Mouse (Mus musculus) c-Kit-positive CD71-positive TER-119-negative erythroid progenitor cells, embryonic 14.5 days (primary cell): Measurements from ENCODE around the gene Bcas2.
"Not testable (repeated sequence)": the region's sequence is repeated elsewhere in the genome, so short reads cannot be mapped to it uniquely, and the experiment has no call there.

Experiments used
- DNase-seq: peaks from one replicate; pipeline ENCODE4 v3.0.0-alpha.2; 2013; ENCODE audit warnings: low read depth

The Bcas2 gene

DNA sequence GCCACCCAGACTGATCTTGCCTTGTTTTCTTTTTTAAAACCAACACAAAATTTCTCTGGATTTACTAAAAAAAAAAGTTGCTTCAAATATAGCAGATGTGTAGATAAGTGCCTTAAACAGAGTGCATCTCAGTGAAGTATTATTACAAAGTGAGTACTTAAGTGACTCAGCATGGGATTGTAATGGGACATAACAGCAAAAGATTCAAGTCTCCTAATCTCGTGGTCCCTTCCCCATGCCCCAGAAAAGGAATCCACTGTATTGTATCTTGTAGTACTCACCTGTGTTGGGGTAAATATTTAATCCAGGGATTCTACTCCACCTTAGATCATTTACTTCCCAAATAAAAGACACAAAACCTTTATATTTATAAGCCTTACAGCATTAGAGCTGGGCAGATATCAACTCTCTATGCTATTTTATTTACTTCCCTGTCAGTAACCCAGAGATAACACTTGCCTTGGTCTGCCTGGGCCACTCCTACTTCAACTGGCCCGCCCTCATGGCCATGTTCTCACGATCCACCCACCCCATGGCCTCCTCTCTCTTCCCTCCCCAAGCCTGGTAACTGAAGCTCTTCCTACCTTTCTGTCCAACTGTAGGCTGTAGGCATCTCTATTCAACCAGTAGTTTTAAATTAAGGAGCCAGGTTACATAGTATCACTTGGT lies 12.1 kb upstream of the Bcas2 start:
- DNase-seq = no peak

DNA sequence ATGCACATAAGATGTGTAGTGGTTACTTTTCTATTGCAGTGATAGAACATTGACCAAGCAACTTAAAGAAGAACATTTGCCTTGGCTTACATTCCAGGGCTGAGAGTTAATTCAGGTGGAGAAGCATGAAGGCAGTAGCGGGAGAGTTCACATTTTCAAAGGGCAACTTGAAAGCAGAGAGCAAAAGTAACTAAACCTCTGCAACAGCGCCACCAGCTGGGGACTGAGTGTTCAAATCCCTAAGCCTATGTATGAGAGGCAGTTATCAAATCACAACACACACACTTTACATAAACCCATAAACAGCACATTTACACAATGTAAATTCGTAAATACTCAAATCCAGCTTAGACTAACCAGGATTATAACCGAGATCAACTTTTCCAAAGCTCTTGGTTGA lies 1.7 kb upstream of the Bcas2 start:
- peak; percentile 93 for DNase-seq

- no peak for DNase-seq
Observed at GRCm38 (mm10) chr3:103172615-103173014, 1.2 kb downstream of the Bcas2 start.

DNA sequence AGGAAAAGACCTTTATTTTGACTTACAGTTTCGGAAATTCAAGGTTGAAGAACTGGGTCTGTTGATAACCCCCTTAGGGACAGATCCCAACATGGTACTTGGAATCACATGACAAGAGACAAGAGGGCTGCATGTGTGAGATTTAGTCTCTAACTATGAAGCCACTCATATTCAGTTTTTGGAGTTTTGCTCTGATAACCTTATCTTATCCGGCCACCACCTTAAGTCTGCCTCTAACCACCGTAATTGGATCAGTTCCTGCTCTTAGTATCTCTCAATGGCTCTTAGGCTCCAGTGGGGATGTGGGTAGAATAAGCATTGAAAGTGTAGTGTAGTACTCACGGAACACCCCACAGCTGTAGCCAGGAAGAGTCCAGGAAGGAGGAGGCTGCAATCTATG lies 5.3 kb downstream of the Bcas2 start:
- DNase-seq = peak; percentile 66

GRCm38 (mm10) chr3:103179527-103179926 lies 8.1 kb downstream of the Bcas2 start:
- no peak for DNase-seq

- DNase-seq = no peak
Observed at GRCm38 (mm10) chr3:103181171-103181570, 9.7 kb downstream of the Bcas2 start.

DNA sequence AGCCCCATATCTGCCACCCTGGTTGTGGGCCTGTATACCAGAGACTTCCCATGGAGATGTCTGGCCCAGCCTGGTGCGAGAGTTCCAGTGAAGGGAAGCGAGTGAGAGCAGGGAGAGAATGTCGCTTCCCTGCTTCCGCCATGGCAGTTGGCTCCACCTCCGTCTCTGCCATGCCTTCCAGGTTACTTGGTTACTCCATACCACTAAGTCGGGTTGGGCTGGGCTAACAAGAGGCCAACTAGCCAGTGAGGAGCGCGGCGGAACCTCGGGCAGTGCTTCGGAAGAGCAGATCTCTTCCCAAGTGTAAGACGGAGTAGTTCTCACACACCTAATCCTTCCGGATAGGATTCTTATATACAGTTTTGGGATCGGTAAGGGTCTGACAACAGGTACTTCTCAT lies 11.4 kb downstream of the Bcas2 start:
- DNase-seq = no peak

DNA sequence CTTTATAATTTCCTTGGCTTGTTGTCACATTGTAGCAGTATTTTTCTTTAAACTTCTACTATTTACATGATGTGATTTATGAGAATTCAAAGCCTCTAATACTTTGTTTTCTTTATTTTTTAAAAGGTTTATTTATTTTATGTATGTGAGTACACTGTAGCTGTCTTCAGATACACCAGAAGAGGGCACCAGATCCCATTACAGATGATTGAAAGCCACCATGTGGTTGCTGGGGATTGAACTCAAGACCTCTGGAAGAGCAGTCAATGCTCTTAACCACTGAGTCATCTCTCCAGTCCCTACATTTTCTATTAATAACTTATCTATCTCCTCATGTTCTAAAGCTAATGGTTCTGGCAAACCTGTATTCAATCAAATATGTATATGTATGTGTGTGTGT lies 13.0 kb downstream of the Bcas2 start:
- DNase-seq = not testable (repeated sequence)

DNA sequence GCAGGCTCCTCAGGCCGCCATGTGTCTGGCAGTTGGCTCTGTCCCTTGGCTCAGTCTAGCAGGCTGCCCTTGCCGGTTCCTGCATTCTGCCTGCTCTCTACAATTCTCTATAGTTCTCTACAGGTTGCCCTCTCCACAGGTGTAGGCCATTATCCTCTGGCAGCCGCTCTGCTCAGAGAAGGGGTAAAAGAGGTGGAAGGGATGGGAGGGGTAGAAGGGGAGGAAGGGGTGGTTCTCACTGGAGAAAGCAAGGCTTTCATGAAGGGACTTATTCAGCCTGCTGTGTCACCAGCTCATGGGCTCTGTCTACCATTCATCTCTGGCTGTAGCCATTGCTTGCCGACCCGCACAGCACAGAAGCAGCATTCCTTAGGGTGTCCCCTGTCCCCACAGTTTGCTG lies 17.0 kb downstream of the Bcas2 start:
- DNase-seq = no peak

- DNase-seq = no peak
Observed at GRCm38 (mm10) chr3:103188856-103189255, 17.4 kb downstream of the Bcas2 start.

GRCm38 (mm10) chr3:103192161-103192560 lies 20.7 kb downstream of the Bcas2 start:
- DNase-seq = no peak

- DNase-seq = no peak
Observed at GRCm38 (mm10) chr3:103193186-103193585, 21.7 kb downstream of the Bcas2 start.

- DNase-seq = peak; percentile 62
Observed at GRCm38 (mm10) chr3:103196320-103196823, 24.9 kb downstream of the Bcas2 start.

DNA sequence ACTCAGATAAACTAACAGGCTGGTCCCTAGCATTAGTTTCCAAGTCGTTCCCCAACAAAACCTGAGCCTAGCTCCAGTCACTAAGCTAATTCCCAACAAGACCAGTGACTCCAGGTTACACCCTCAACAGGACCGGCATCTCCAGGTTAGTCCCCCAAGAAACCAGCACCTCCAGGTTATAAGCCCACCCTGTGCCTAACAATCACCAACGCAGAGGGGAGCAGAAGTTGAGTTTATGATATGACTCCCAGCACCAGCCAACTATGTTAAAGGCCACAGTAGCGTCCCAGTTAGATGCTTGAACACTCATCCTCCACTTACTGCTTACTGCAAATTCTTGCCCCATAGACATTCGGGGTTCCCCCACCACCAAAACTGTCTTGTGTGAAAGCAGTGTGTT lies 27.9 kb downstream of the Bcas2 start:
- DNase-seq = no peak

DNA sequence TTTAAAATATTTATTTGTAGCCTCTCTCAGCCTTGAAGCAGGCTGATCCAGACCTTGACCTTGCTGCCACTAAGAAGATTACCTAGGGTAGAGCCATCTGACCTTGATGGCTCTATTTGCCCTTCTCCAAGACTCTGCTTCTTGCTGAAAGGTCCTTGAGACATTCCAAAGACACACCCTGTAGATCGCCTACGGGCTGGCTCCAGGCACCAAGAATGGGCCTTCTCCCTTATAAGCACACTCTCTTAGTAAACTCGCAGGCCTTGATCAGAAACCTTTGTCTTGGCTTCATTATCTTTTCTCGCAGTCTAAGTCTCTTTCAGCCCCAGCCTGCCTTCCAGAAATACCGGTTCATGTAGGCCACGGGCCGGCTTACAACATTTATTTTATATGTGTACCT lies 29.6 kb downstream of the Bcas2 start:
- DNase-seq = not testable (repeated sequence)

- no peak for DNase-seq
Observed at GRCm38 (mm10) chr3:103203554-103203953, 32.1 kb downstream of the Bcas2 start.

DNA sequence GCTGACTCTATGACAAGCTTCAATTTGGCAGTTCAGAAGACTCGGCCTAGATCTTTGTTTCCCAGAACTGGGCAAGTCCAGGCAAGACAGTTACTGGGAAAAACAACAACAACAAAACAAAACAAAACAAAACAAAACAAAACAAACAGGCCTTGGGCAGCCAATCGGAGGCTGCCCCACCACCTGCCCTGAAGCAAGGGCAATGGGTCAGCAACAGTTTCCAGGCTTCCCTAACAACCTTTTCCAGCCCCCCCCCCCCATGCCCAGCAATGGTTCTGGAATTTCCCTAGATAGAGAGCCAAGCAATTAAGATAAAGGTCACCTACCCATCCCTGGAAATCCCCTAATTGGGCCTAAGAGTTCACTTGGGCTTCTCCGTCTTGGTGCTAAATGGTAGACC lies 33.0 kb downstream of the Bcas2 start:
- no peak for DNase-seq

DNA sequence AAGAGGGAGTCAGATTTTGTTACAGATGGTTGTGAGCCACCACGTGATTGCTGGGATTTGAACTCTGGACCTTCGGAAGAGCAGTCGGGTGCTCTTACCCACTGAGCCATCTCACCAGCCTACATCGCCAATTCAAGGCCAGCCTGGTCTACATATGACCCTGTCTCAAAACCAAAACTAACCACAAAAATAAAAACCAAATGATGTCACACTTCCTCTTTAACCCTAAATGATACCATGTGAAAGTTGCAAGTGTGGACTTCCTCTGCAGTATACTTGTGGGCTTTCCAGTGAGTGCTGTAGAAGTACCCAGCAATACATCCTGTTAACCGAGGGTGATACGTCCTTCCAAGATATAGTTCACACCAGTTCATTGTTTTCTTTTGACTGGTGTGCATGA lies 34.9 kb downstream of the Bcas2 start:
- no peak for DNase-seq

GRCm38 (mm10) chr3:103207749-103208148 lies 36.3 kb downstream of the Bcas2 start:
- no peak for DNase-seq

GRCm38 (mm10) chr3:103208237-103208636 lies 36.8 kb downstream of the Bcas2 start:
- no peak for DNase-seq

GRCm38 (mm10) chr3:103211101-103211500 lies 39.6 kb downstream of the Bcas2 start:
- no peak for DNase-seq

- DNase-seq = no peak
Observed at GRCm38 (mm10) chr3:103212142-103212541, 40.7 kb downstream of the Bcas2 start.

DNA sequence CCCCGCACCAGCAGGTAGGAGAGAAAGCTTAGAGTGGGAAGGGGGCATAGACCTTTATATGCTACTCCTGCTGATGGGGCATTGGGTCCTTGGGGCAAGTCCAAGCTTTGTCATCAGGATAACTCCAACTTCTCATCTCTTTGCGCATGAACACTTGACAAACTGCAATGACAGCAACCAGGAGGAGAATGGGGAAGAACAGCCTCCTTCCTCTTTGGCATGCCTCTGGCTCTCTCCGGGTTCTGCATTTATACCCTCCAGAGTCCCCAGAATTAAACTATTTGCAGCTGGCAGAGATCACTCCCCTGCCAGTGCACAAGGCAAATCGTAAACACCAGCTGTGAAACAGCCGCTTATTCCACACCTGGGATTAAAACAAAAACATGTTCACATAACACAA lies 42.1 kb downstream of the Bcas2 start:
- no peak for DNase-seq

GRCm38 (mm10) chr3:103214593-103215285 lies 43.3 kb downstream of the Bcas2 start:
- no peak for DNase-seq
